Mouse (Mus musculus) cerebellum, adult 11 months (tissue): ENCODE measurements around the gene Foxk1.
A peak's percentile ranks its signal among the peaks of the same experiment; 100 is the strongest.

Experiments
- DNase-seq: peaks from one replicate; pipeline ENCODE4 v3.0.0; 2022

The Foxk1 gene

GRCm38 (mm10) chr5:142400981-142401640, at the start of gene Foxk1:
Foxk1 (plus strand) TSS chr5:142401497.
- peak; percentile 93 for DNase-seq

DNA sequence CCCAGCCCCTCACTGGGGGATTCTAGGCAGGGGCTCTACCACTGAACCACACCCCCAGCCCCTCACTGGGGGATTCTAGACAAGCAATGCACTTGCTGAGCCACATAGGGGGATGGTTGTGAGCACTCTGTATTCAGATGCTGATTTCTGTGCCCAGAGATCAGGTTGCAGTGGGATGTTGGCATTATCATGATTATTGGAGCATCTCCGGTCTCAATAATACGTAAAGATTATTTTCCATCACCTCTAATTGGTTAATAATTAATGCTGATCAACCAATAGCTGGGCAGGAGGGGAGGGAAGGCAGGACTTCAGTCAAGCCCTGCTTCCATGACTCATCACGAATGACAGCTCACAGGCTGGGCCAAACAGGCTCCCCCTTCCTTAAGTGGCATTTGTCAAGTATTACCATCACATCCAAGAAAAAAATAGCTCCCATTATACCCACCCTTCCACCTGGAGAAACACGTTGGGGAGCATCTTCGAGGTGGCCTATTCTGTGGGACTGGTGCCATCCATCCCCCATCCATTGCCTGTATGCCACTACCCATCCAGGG, 48.9 kb upstream of the Foxk1 start:
- DNase-seq, result no peak

DNA sequence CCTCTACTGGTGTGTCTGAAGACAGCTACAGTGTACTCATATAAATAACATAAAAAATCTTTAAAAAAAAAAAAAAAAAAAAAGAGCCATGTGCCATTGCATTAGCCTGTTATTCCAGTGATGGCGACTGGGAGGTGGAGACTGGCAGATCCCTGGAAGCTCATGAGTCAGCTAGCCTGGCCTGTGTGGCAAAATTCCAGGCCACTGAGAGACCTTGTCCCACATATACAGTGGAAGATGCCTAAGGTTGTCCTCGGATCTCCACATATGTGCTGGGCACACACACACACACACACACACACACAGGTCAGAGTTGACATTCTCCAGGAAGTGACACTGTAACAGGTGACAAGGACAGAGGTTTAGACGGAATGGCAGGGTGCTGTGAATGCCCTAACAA, 46.2 kb upstream of the Foxk1 start:
- DNase-seq, result no peak

DNA sequence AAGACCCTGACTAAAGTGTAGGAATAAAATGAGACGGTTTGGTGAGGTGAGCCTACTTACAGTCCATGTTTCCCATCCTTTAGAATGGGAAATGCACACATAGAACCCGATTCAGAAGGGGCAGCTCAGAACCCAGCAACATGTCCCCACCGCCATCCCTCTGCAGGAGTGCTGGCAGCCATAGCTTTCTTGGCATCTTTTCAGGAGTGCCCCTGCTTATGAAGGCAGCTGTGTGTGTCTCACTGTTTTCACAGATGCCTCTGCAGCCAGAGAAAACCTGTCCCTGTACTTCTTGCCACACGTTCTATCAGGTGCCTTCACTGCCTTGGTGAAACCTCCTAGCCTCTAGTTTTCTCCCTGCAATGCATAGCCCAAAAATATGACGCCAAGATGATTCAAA, 40.1 kb upstream of the Foxk1 start:
- no peak for DNase-seq

DNA sequence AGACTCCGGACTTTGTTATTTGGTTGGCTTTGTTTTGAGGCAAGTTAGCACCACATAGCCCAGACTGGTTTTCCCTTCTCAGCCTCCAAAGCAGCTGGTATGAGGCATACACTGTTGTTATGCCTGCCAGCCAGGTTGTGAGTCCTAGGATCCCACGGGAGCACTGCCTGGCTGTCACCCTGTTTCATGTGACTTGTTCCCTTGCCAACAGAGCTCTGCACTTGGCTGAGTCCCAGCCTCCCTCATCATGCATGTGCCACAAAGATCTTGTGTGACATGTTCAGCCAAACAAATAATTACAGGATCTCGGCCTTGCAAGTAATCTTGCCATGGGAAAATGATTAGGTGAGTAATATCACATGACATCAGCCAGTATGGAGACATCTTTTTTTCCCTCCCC, 38.4 kb upstream of the Foxk1 start:
- no peak for DNase-seq

DNA sequence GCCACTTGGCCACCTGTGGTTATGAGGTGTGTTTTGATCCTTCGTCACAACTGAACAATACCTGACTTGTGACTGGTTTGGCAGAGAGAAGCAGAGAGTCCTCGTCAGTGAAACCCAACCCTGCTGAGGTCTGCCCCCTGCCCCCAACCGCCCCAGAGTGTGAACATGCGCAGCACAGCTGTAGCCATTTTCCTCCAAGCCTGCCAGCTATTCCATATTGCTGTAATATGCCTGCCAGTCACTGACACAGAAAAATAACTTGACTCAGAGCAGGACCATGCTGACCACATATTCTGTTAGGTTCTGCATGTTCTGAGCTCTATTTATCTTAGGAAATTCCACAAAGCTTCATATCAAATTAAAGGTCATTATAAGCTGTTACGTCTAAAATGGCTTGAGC, 37.2 kb upstream of the Foxk1 start:
- DNase-seq, result no peak

GRCm38 (mm10) chr5:142367085-142368081, 33.9 kb upstream of the Foxk1 start:
- DNase-seq, result peak; percentile 99

DNA sequence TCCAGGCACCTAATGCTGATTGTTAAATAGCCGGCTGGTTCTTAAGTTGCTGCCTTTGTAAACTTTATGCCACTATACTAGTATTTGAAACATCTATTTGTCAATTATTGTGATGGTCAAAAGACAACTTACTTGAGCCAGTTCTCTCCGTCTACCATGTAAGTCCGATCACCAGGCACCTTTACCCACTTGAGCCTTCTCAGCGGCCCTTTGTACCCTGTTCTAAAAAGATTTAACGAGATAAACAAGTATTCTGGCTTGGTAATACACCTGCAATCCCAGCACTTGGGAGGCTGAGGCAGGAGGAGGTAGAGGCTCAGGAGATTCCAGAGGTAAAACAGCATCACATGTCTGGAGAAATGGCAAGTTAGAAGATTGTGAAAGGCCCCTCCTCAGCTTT, 33.2 kb upstream of the Foxk1 start:
- no peak for DNase-seq

DNA sequence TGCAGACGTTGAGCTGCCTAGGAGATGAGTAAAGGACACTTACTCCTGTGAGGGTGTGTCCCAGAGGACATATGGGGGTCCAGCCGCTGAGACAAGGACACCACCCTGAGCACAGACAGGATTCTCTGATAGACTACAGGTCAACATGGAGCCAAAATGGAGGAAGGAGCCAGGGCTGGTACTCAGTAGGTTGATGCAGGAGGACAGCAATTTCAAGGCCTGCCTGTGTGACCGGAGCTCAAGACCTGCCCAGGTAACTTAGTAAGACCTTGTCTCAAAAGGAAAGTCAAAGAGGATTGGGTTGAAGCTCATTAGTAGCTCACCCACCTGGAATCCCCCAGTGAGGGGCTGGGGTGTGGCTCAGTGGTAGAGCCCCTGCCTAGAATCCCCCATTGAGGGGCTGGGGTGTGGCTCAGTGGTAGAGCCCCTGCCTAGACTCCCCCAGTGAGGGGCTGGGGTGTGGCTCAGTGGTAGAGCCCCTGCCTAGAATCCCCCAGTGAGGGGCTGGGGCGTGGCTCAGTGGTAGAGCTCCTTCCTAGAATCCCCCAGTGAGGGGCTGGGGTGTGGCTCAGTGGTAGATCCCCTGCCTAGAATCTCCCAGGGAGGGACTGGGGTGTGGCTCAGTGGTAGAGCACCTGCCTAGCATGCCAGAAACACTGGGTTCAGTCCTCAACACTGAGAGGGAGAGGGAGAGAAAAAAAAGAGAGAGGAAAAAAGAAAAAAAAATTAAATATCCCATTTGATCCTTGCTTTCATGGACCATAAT, 30.7 kb upstream of the Foxk1 start:
- DNase-seq, result no peak

DNA sequence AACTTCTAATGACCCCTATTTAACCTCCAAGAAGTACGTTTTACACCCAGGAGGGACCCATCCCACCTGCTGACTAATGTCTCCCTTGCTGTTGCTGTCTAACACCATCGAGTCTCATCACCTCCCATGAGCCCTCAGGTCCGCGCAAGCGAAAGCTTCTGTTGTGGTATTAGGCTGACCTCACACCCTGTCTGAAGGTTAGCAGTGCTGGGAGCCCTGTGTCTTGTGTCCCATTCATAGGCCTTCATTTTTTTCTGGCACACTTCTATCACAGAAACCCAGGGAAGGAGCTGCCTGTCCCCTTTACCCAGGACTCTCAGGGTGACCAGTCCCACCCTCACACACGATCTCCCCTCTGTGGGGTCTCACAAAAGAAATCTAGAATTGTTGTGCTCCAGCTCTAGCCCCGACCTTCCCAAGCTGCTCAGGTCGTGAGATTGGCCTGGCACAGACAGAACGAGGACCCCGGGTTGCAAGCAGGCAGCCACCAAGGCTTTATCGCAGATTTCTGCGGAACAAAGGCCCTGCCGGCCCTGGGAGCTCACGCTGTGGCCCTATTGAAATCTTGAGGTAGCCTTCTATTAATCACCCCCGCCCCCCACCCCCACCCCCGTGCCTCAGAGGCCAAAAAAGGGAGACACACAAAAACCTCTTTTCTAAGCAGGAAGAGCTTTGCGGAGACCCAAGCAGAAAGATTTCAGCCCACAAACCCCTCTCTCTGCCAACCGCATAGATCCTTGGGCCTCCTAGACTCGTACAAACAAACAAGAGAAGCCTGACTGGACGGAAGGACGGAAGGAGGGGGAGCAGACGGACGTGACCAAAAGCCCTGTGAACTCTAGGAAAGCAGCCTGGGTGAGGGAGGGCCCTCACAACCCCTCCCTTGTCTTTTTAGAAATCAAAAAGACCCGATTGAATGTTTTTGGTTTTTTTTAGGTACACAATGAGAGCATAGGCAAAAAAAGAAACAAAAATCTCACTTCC, 29.8 kb upstream of the Foxk1 start:
- DNase-seq, result no peak

GRCm38 (mm10) chr5:142372207-142372606, 29.1 kb upstream of the Foxk1 start:
- DNase-seq, result no peak

- no peak for DNase-seq
Measured at GRCm38 (mm10) chr5:142374343-142374742, 27.0 kb upstream of the Foxk1 start.

GRCm38 (mm10) chr5:142375641-142376040, 25.7 kb upstream of the Foxk1 start:
- DNase-seq, result no peak

DNA sequence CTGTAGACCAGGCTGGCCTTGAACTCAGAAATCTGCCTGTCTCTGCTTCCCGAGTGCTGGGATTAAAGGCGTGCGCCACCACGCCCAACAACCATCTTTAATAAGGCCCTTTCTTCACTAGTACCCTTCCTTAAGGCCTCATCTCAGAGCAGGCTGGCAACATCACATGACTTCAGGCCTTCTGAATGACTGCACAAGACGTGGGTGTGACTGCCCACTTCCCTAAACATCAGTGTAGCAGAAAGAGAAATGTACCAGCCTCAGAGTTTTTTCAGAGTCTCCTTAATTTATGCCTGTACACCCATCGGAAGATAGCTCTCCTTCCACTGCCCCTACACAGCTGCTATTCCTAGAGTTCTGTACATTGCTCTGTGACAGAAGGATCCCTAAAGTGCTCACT, 25.2 kb upstream of the Foxk1 start:
- DNase-seq, result no peak

DNA sequence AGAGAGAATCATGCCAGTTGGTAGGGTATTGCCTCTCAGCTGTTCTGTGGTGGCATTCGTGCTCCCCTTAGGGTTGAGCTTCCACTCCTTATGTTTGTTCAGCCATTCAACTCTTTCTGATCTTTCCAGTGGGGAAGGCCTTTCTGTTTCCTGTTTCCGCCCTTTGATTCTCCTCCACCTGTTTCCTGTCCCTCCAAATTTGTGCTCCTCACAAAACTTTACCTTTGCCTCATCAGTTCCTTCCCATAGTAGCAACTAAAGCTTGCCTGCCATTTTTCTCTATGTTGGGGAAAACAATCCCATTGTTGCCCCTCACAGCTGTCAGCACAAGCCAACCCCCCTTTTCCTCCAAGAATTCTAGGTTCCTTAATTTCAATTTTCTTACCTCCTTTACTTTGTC, 23.2 kb upstream of the Foxk1 start:
- DNase-seq, result no peak

GRCm38 (mm10) chr5:142380491-142380890, 20.8 kb upstream of the Foxk1 start:
- DNase-seq, result no peak

GRCm38 (mm10) chr5:142384911-142385660, 16.2 kb upstream of the Foxk1 start:
- DNase-seq, result no peak

DNA sequence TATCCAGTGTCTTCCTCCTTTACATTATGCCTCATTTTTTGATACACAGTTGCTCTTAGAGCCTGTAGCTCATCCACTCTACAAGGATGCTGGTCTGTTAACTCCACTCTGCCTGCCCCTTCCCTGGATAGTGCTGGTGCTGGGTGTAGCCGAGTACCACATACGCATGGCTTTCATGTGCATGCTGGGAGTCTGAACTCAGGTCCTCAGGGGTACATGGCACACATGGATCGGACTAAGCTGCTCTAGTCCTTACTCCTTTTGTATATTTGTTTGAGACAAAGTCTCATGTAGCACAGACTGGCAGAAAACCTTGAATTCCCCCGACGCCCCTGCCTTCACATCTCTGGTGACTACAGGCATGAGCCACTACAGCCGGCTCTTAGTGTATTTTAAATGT, 15.0 kb upstream of the Foxk1 start:
- no peak for DNase-seq

DNA sequence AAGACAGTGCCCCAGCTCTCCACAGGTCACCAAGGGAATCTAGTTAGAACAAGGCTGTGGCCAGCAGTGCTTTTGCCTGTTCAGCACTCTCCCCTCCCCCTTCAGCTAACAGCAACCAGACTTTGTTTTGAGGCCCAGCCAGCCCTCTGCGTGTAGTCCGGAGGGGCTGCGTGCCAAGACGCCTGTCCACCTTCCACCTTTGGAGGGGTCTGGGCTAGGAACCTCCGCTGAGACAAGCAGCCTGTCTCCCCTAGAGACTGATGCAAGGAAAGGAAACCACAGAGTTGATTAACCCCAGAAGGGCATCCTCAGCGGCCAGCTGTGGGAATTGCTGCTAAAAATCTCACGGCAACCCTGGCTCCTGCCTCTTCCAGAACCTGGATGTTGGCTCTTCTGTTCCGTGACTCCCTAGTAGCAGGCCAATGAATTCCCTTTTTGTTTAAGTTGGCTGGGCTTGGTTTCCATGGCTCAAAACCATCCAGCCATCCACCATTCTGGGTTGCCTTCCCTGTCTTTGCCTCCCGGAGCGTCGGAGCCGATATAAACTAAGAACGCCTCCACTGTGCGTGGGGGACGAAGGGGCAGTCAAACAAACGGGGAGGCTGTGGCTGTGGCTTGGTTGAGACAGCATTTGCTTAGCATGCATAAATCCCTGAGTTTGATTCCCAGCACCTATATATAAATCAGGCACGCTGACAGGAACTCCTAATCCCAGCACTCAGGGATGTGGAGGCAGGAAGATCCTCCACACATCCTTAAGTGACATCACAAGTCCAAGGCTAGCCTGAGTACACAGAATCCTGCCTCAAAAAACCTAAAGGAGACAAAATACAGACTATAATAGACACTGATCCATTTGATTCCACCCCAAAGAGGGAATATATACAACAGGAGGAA, 14.3 kb upstream of the Foxk1 start:
- DNase-seq, result no peak

GRCm38 (mm10) chr5:142387716-142388115, 13.6 kb upstream of the Foxk1 start:
- no peak for DNase-seq
